Mouse (Mus musculus) frontal cortex, adult 2 months (tissue): ENCODE measurements around the gene Lce1i. TPM values are rescaled to one million over a fixed set of nuclear protein-coding genes. Genes with fewer than 3 reads are reported as not detected.
"Not testable (repeated sequence)": the region's sequence is repeated elsewhere in the genome, so short reads cannot be mapped to it uniquely, and the experiment has no call there.

ENCODE experiments used
- DNase-seq, 2 experiments: peaks; one replicate each; pipeline ENCODE4 v3.0.0; 2022; ENCODE audit warnings: low spot score in 1 of 2; ENCODE audit errors: extremely low spot score in 1 of 2
- polyA plus RNA-seq: library from polyadenylated mRNA; depleted of rRNA; stranded (reverse); fragments of >200 nt; gene quantifications from 2 replicates; pipeline ENCODE4 v1.2.3, GENCODE M21; 2012; rRNA removed

The Lce1i gene
- polyA plus RNA-seq, result not detected in 2 replicates

DNA sequence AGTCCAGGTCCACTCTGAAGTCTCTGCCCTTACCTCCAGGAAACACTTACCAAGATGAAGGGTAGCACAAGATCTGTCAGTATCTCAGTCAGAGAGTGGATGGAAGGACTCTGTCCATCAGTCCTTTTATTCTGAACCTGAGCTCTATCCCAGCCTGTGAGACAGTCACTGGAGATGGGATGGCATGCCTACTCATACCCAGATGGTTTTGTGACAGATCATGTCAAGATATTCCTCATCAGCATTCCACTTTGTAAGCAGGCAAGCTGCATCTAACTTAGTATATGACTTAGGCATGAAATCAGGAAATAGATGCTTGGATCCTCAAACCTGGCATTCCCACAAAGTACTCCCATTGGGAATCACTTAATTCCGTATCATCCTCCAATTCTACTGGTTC lies at the start of gene Lce1i:
TSS of gene Lce1i (minus strand) at position 101 of the 400 bp plus-strand sequence.
- DNase-seq, result no peak

GRCm38 (mm10) chr3:92827108-92827507 lies 48.4 kb upstream of the Lce1i start, which contains the start of gene Kprp:
Gene Kprp, minus strand, starts transcription at chr3:92827247.
- no peak for DNase-seq

GRCm38 (mm10) chr3:92825808-92826207 lies 47.1 kb upstream of the Lce1i start:
- DNase-seq, result no peak

DNA sequence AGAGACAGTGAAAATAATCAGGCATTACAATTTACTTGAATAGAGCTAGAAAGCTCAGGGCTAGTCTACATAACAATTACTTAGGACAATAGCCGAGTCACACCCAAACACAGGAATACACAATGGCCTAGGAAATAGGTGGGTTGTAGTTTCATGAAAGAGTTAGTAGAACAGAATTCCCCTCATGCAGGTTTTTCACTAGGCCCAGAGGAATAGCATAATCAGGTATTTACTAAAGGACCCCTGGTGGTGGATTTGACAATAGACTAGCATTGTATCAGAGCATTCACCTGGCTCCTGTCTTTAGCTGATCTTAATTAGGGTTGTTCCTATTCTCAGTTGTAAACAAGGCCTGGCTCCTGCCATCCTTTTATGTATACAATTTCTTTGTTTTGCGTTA lies 37.3 kb upstream of the Lce1i start:
- not testable (repeated sequence) for DNase-seq

GRCm38 (mm10) chr3:92815581-92815980 lies 36.9 kb upstream of the Lce1i start:
- no peak for DNase-seq

DNA sequence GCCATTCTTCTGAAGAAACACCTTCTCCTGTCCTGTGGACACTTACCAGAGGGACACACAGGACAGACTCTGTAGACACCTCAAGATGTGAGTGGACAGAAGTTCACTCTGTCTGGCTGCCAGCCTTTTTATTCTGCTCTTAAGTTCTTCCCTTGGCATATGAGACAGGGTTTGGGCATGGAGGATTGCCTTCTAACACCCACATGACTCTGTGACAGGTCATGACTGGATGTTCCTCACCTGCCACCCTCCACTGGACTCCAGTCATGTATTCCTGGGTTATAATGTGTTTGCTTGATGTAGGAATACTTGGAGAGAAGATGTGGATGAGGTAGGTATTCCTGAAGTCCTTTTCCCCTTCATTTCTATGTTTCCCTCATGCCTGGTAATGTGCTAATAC lies 29.1 kb upstream of the Lce1i start, which contains the start of gene Lce1k:
TSS of gene Lce1k (minus strand) at position 101 of the 400 bp plus-strand sequence.
- no peak for DNase-seq

DNA sequence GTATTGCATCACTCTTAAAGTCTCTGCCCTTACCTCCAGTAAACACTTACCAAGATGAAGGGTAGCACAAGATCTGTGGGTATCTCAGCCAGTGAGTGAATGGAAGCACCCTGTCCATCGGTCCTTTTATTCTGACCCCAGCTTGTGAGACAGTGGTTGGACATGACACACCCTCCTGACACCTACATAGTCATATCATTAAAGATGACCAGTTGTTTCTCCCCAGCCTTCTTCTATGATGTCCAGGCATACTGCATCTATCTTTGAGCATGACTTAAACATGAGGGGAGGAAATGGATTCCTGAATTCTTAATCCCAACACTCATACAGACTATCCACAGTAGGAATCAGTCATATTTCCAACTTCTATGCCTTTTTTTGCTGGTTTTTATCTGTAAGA lies 11.7 kb upstream of the Lce1i start, which contains the start of gene Lce1j:
TSS of gene Lce1j (minus strand) at position 101 of the 400 bp plus-strand sequence.
- DNase-seq, result no peak

DNA sequence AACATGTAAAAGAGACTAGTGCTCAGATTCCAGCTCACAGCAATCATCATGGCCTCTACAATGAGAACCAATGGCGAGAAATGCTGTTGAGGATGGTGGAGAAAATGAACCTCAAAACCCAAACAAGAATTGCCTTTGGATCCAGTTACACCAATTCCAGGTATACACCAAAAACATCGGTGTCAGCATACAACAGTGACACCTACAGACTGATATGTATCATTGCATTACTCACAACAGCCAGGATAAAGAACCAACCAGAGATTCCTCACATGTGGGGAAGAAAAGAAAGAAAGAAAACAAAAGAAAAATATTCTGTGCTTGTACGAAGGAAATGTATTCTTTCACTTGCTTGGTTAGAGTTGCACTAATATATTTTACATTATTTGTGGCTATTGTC lies 7.1 kb downstream of the Lce1i start:
- DNase-seq, result peak in 1 of 2 experiments; percentile 4

DNA sequence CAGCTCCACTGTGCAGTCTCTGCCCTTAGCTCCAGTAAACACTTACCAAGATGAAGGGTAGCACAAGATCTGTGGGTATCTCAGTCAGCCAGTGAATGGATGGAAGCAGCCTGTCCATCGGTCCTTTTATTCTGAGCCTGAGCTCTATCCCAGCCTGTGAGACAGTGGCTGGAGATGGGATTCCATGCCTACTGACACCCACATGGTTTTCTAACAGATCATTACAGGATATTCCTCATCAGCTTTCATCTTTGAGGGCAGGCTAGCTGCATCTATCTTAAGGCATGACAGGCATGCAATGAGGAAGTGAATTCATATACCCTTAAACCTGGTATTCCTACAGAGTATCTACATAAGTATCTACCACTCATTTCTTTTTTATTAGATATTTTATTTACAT lies 13.7 kb downstream of the Lce1i start, which contains the start of gene Lce1h:
TSS of gene Lce1h (minus strand) at position 101 of the 400 bp plus-strand sequence.
- no peak for DNase-seq

- DNase-seq, result peak in 1 of 2 experiments; percentile 1
Observed at GRCm38 (mm10) chr3:92753197-92753596, 25.5 kb downstream of the Lce1i start.

DNA sequence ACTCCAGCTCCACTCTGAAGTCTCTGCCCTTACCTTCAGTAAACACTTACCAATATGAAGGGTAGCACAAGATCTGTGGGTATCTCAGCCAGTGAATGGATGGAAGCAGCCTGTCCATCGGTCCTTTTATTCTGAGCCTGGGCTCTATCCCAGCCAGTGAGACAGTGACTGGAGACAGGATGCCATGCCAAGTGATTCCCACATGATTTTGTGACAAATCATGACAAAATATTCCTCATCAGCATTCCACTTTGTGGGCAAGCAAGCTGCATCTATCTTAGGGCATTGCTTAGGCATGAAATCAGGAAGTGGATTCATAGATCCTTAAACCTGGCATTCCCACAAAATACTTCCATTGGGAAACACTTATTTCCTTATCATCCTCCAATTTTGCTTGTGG lies 26.5 kb downstream of the Lce1i start, which contains the start of gene Lce1g:
TSS of gene Lce1g (minus strand) at position 101 of the 400 bp plus-strand sequence.
- no peak for DNase-seq

- DNase-seq, result no peak
Observed at GRCm38 (mm10) chr3:92738996-92739395, 39.7 kb downstream of the Lce1i start, which contains the start of gene Gm38119. Gene Gm38119, minus strand, starts transcription at chr3:92739096.

Other genes starting within 250 kb of the Lce1i start
- gene 2310046K23Rik, start 244.4 kb downstream of the Lce1i start, polyA plus RNA-seq, result not detected in 2 replicates
- gene Ivl, start 205.2 kb downstream of the Lce1i start, polyA plus RNA-seq, result not detected in 2 replicates
- not detected in 2 replicates for gene Smcp, start 189.9 kb downstream of the Lce1i start, polyA plus RNA-seq
- not detected in 2 replicates for gene 2210017I01Rik, start 171.4 kb downstream of the Lce1i start, polyA plus RNA-seq
- not detected in 2 replicates for gene Lce6a, start 157.2 kb downstream of the Lce1i start, polyA plus RNA-seq
- not detected in 2 replicates for gene Lce1a1, start 130.6 kb downstream of the Lce1i start, polyA plus RNA-seq
- gene Lce1b, start 122.0 kb downstream of the Lce1i start, polyA plus RNA-seq, result not detected in 2 replicates
- gene Lce1a2, start 108.6 kb downstream of the Lce1i start, polyA plus RNA-seq, result not detected in 2 replicates
- gene Lce1c, start 99.7 kb downstream of the Lce1i start, polyA plus RNA-seq, result not detected in 2 replicates
- gene Lce1d, start 91.7 kb downstream of the Lce1i start, polyA plus RNA-seq, result not detected in 2 replicates
- not detected in 2 replicates for gene Lce1e, start 69.8 kb downstream of the Lce1i start, polyA plus RNA-seq
- not detected in 2 replicates for gene Lce1f, start 58.5 kb downstream of the Lce1i start, polyA plus RNA-seq
- gene Gm38119, start 39.8 kb downstream of the Lce1i start, polyA plus RNA-seq, result not detected in 2 replicates
- gene Lce1g, start 26.6 kb downstream of the Lce1i start, polyA plus RNA-seq, result not detected in 2 replicates
- gene Lce1h, start 13.8 kb downstream of the Lce1i start, polyA plus RNA-seq, result not detected in 2 replicates
- gene Lce1j, start 11.6 kb upstream of the Lce1i start, polyA plus RNA-seq, result not detected in 2 replicates
- gene Lce1k, start 29.0 kb upstream of the Lce1i start, polyA plus RNA-seq, result not detected in 2 replicates
- gene Kprp, start 48.3 kb upstream of the Lce1i start, polyA plus RNA-seq, result 0.04 TPM in 1 of 2 replicates, not detected in the other
- not detected in 2 replicates for gene Lce1l, start 72.4 kb upstream of the Lce1i start, polyA plus RNA-seq
- gene 2310050C09Rik, start 91.3 kb upstream of the Lce1i start, polyA plus RNA-seq, result not detected in 2 replicates
- gene Lce3a, start 147.3 kb upstream of the Lce1i start, polyA plus RNA-seq, result not detected in 2 replicates
- gene Lce3b, start 154.1 kb upstream of the Lce1i start, polyA plus RNA-seq, result not detected in 2 replicates
- not detected in 2 replicates for gene Lce3c, start 165.6 kb upstream of the Lce1i start, polyA plus RNA-seq
- gene Lce3d, start 178.5 kb upstream of the Lce1i start, polyA plus RNA-seq, result not detected in 2 replicates
- gene Lce3e, start 188.2 kb upstream of the Lce1i start, polyA plus RNA-seq, result not detected in 2 replicates
- gene Lce3f, start 213.3 kb upstream of the Lce1i start, polyA plus RNA-seq, result not detected in 2 replicates
- gene Crct1, start 236.8 kb upstream of the Lce1i start, polyA plus RNA-seq, result not detected in 2 replicates
- gene Lce1m, start 240.2 kb upstream of the Lce1i start, polyA plus RNA-seq, result not detected in 2 replicates